8 mouse cellular contexts compared by ENCODE assay signal in the genomic region with DNA sequence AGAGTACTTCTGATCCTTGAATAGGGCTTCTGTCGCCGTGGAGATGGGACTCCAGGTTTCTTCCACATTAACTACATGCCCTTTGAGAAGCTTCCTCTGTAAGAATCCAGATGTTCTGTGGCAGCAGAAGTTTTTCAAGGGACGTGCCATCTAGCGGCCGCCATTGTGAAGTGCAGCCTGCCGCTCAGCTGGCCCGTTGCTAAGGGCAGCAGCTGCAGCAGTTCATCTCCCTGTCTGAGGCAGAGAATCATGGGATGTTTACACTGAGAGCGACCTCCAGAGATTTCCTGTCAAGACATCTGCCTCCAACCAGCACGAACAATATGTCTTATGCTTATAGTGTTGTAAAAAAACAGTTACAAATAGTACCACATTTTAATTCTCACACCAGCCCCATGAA.
DNase-seq lines count a peak whose midpoint lies in the region; ATAC-seq and TF ChIP-seq lines count a peak whose summit lies in the region.

No protein-coding gene starts in this region.

- H3K4me3 ChIP-seq in bone marrow macrophage, adult 2 months (ENCODE audit: insufficient read depth, low read length), result no peak overlapping the region
- H3K4me3 ChIP-seq in heart, embryonic 14.5 days (ENCODE audit: control insufficient read depth in 1 of 2, insufficient read depth in 1 of 2, low read depth in 1 of 2, low read length in 2 of 2), result no peak overlapping the region
- H3K4me3 ChIP-seq in kidney, postnatal 0 days (replicated peaks; ENCODE audit: low read depth, low read length), result no peak overlapping the region
- H3K4me3 ChIP-seq in liver, embryonic 11.5 days (ENCODE audit: low read depth, low read length), result no peak overlapping the region
- H3K4me3 ChIP-seq in neural tube, embryonic 12.5 days, result no peak overlapping the region
- H3K4me3 ChIP-seq in testis, adult 2 months (ENCODE audit: control insufficient read depth, low read depth, low read length), result no peak overlapping the region; the same call in 1 of the 2 replicates

- WGBS in heart, embryonic 14.5 days, result 2% methylated on average over 9 of the region's 9 CpGs
- WGBS in kidney, postnatal 0 days, result 1% methylated on average over 9 of the region's 9 CpGs
- WGBS in liver, embryonic 11.5 days, result 2% methylated on average over 9 of the region's 9 CpGs
- WGBS in neural tube, embryonic 12.5 days, result 2% methylated on average over 9 of the region's 9 CpGs

- no peak overlapping the region for H3K9ac ChIP-seq in heart, embryonic 14.5 days (ENCODE audit: low read length)
- H3K9ac ChIP-seq in kidney, postnatal 0 days (ENCODE audit: low read depth, low read length), result no peak overlapping the region
- H3K9ac ChIP-seq in liver, embryonic 11.5 days (ENCODE audit: low read depth, low read length), result no peak overlapping the region
- no peak overlapping the region for H3K9ac ChIP-seq in neural tube, embryonic 12.5 days

- no peak for TF ChIP-seq POLR2A in bone marrow macrophage, adult 2 months (IDR thresholded peaks at IDR 0.05; ENCODE audit: borderline replicate concordance, low read depth, low read length)
- no peak for TF ChIP-seq POLR2A in testis, adult 2 months (IDR thresholded peaks at IDR 0.05; ENCODE audit: control insufficient read depth, low read depth, low read length)

- H3K9me3 ChIP-seq in heart, embryonic 14.5 days (ENCODE audit: control insufficient read depth, low read length), result no peaks in the 10 kb centered on the region
- no peaks in the 10 kb centered on the region for H3K9me3 ChIP-seq in kidney, postnatal 0 days (replicated peaks; ENCODE audit: low read length)
- H3K9me3 ChIP-seq in liver, embryonic 11.5 days (ENCODE audit: control insufficient read depth, low read length), result no peaks in the 10 kb centered on the region
- no peaks in the 10 kb centered on the region for H3K9me3 ChIP-seq in neural tube, embryonic 12.5 days

- no peak overlapping the region for H3K27ac ChIP-seq in bone marrow macrophage, adult 2 months (ENCODE audit: insufficient read depth, low read depth, low read length)
- H3K27ac ChIP-seq in heart, embryonic 14.5 days (replicated peaks in 1 of 2; ENCODE audit: control insufficient read depth in 1 of 2, insufficient read depth in 1 of 2, low read depth in 2 of 2, low read length in 2 of 2), result no peak overlapping the region
- no peak overlapping the region for H3K27ac ChIP-seq in kidney, postnatal 0 days
- H3K27ac ChIP-seq in liver, embryonic 11.5 days (ENCODE audit: low read depth, low read length), result no peak overlapping the region
- H3K27ac ChIP-seq in neural tube, embryonic 12.5 days, result no peak overlapping the region
- no peak overlapping the region for H3K27ac ChIP-seq in testis, adult 2 months (ENCODE audit: control insufficient read depth, insufficient read depth, low read depth, low read length)

- no peaks in the 10 kb centered on the region for H3K4me1 ChIP-seq in bone marrow macrophage, adult 2 months (ENCODE audit: control insufficient read depth, insufficient read depth, low read length)
- H3K4me1 ChIP-seq in heart, embryonic 14.5 days (ENCODE audit: control insufficient read depth in 2 of 2, insufficient read depth in 2 of 2, low read length in 2 of 2), result no peaks in the 10 kb centered on the region
- no peaks in the 10 kb centered on the region for H3K4me1 ChIP-seq in kidney, postnatal 0 days (replicated peaks; ENCODE audit: insufficient read depth, low read length)
- no peaks in the 10 kb centered on the region for H3K4me1 ChIP-seq in liver, embryonic 11.5 days (replicated peaks; ENCODE audit: control insufficient read depth, insufficient read depth, low read length)
- peaks cover 41% of the 10 kb centered on the region for H3K4me1 ChIP-seq in neural tube, embryonic 12.5 days
- H3K4me1 ChIP-seq in testis, adult 2 months (ENCODE audit: control insufficient read depth, insufficient read depth, low read length), result no peaks in the 10 kb centered on the region

- no peak overlapping the region for H3K4me2 ChIP-seq in heart, embryonic 14.5 days (ENCODE audit: low read length)
- H3K4me2 ChIP-seq in kidney, postnatal 0 days (ENCODE audit: low read length), result no peak overlapping the region
- no peak overlapping the region for H3K4me2 ChIP-seq in liver, embryonic 11.5 days
- no peak overlapping the region for H3K4me2 ChIP-seq in neural tube, embryonic 12.5 days (replicated peaks)

- DNase-seq in B cell, adult 2 months, result peak; percentile 1 to 5
- DNase-seq in kidney, postnatal 0 days (ENCODE audit: low spot score), result peak; percentile 94
- peak; percentile 62 for DNase-seq in liver, embryonic 11.5 days (ENCODE audit: low spot score)

- no peaks in the 10 kb centered on the region for H3K36me3 ChIP-seq in heart, embryonic 14.5 days (ENCODE audit: control insufficient read depth, insufficient read depth, low read length)
- no peaks in the 10 kb centered on the region for H3K36me3 ChIP-seq in kidney, postnatal 0 days (ENCODE audit: insufficient read depth, low read length)
- no peaks in the 10 kb centered on the region for H3K36me3 ChIP-seq in liver, embryonic 11.5 days (ENCODE audit: control insufficient read depth, insufficient read depth, low read length)
- no peaks in the 10 kb centered on the region for H3K36me3 ChIP-seq in neural tube, embryonic 12.5 days
- no peaks in the 10 kb centered on the region for H3K36me3 ChIP-seq in testis, adult 2 months (ENCODE audit: control insufficient read depth, insufficient read depth, low read length)

- peak; percentile 67 for ATAC-seq in erythroblast, adult 5-6 weeks (replicated peaks; ENCODE audit: low FRiP score, poor library complexity, severe bottlenecking)
- peak; percentile 43; the same call in 1 of the 2 replicates for ATAC-seq in heart, embryonic 14.5 days (ENCODE audit: insufficient number of reproducible peaks, insufficient read depth, low FRiP score, low read depth)
- peak; percentile 75 for ATAC-seq in kidney, postnatal 0 days (replicated peaks; ENCODE audit: low FRiP score, low read depth)
- peak; percentile 63 for ATAC-seq in liver, embryonic 11.5 days (replicated peaks; ENCODE audit: low FRiP score)
- peak; percentile 84 for ATAC-seq in neural tube, embryonic 12.5 days (ENCODE audit: low FRiP score, low read depth)

- TF ChIP-seq CTCF in bone marrow macrophage, adult 2 months (IDR thresholded peaks at IDR 0.05; ENCODE audit: low read depth, low read length), result peak; percentile 73
- peak; percentile 95 for TF ChIP-seq CTCF in kidney, postnatal 0 days (IDR thresholded peaks at IDR 0.05; ENCODE audit: low read depth)
- peak; percentile 91; the same call in 1 of the 2 replicates for TF ChIP-seq CTCF in testis, adult 2 months (IDR thresholded peaks at IDR 0.05; ENCODE audit: control insufficient read depth, insufficient read depth, insufficient replicate concordance, low read depth, low read length)

- no peaks in the 10 kb centered on the region for H3K27me3 ChIP-seq in heart, embryonic 14.5 days (ENCODE audit: control insufficient read depth, insufficient read depth, low read length)
- H3K27me3 ChIP-seq in kidney, postnatal 0 days (ENCODE audit: insufficient read depth, low read length), result no peaks in the 10 kb centered on the region
- H3K27me3 ChIP-seq in liver, embryonic 11.5 days (replicated peaks; ENCODE audit: control insufficient read depth, insufficient read depth, low read length), result no peaks in the 10 kb centered on the region
- no peaks in the 10 kb centered on the region for H3K27me3 ChIP-seq in neural tube, embryonic 12.5 days (replicated peaks)
- no peaks in the 10 kb centered on the region for H3K27me3 ChIP-seq in testis, adult 2 months (ENCODE audit: control insufficient read depth, insufficient read depth, low read length)

Comparison
In these comparisons a context has a peak if more than half of its experiments do, and no peak if none do; other contexts are left out.
1. DNase-seq: peak in every context shown above with its lines; median percentile 94 in kidney, postnatal 0 days; 62 in liver, embryonic 11.5 days; 3 in B cell, adult 2 months.